Mouse (Mus musculus) spleen, adult 2 months (tissue): ENCODE measurements at regions not wholly inside any gene's neighbourhood (a gene's known extent, or its start where the extent isn't known, plus 50 kb on each side); places are given as distances from the start of the nearest gene placed in this dataset.

ENCODE experiments used
- CTCF ChIP-seq: fragments of 200-500 bp; IDR thresholded peaks from 2 replicates; pipeline ENCODE4 v1.5.1; 2011; ENCODE audit warnings: mild to moderate bottlenecking, inconsistent platforms; ENCODE audit not compliant: insufficient read depth, insufficient read length, insufficient replicate concordance; ENCODE audit errors: extremely low read depth
- POLR2A ChIP-seq: fragments of 200-500 bp; IDR thresholded peaks from 2 replicates; pipeline ENCODE4 v1.6.1; 2011; ENCODE audit warnings: low read depth, low read length, inconsistent platforms

GRCm38 (mm10) chr12:86821183-86821582 is 63.4 kb downstream of the Irf2bpl start:
- TF ChIP-seq POLR2A (no peak), CTCF (no peak)
